Mouse (Mus musculus): ENCODE results near the gene Scaf11. TPM values are rescaled to one million over a fixed set of nuclear protein-coding genes. Genes with fewer than 3 reads are reported as not detected.

Scaf11 gene
- total RNA-seq, 2 experiments from 2014 or later: 99.7 to 120 TPM

DNA sequence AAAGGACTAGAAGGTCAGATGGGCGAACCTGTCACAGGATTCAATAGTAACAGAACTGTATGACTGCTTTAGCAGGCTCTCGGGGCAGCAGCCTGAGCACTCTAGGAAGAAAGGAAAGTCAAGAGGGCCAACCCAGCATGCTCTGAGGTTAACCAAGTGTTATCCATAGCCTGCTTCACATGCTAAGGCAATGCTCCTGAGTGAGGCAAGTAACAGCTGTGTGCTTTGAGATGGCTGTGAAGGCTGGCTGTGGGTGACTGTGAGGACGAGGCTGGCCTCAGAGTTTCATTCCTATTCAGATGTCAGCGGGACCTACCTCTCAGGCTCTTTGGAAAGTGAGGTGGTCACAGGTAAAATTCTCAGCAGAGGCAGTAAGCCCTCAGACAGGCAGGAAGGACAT lies 54.4 kb downstream of the Scaf11 start:
- no peak for ATAC-seq (replicated peaks; ENCODE audit: poor library complexity)

DNA sequence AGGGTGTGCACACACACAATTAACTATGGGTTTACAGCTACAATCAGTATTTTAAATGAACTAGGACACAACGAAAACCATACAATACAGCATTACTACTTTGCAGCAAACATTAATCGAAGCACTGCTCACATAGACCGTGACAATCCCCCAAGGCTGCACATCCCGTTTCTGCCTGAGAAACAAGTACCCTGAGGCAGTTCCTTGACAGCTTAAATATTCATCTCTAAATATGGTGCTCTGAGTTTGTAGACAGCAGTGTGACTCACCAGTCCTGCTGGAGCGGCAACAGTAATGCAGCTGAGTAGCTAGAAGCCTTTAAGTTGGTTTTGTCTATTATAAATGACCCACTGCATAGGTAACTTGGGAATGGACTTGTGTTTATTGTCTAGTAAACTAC lies 55.1 kb downstream of the Scaf11 start:
- no peak; the same call in 1 of the 2 replicates for ATAC-seq (replicated peaks; ENCODE audit: poor library complexity)

- ATAC-seq (replicated peaks; ENCODE audit: poor library complexity): no peak
Measured at GRCm38 (mm10) chr15:96398333-96398732, 62.3 kb downstream of the Scaf11 start.

- no peak for ATAC-seq (replicated peaks; ENCODE audit: poor library complexity)
Measured at GRCm38 (mm10) chr15:96396641-96397344, 63.9 kb downstream of the Scaf11 start.

- ATAC-seq (replicated peaks; ENCODE audit: poor library complexity): no peak
Measured at GRCm38 (mm10) chr15:96395071-96395470, 65.6 kb downstream of the Scaf11 start.

DNA sequence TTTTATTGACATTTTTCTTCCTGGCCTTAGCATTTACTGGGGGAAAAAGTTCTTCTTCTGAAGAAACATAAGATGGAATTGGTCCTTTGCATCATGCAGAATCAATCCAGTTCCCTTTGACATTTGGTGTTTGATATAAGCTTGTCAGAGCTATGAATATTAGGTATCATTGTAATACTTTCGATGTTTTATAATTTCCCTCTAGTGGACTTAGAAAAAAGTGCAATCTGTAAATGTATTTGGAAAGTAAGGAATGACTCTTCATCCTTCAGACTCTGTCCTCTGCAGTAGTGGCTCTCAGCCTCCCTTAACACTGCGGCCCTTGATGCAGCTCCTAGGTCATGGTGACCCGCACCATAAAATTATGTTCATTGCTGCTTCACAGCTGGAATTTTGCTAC lies 67.8 kb downstream of the Scaf11 start:
- ATAC-seq (replicated peaks; ENCODE audit: poor library complexity): peak; percentile 42; the same call in 1 of the 2 replicates

GRCm38 (mm10) chr15:96388565-96388964 lies 72.1 kb downstream of the Scaf11 start:
- ATAC-seq (replicated peaks; ENCODE audit: poor library complexity): no peak

- no peak for ATAC-seq (replicated peaks; ENCODE audit: poor library complexity)
Measured at GRCm38 (mm10) chr15:96382223-96382622, 78.4 kb downstream of the Scaf11 start.

DNA sequence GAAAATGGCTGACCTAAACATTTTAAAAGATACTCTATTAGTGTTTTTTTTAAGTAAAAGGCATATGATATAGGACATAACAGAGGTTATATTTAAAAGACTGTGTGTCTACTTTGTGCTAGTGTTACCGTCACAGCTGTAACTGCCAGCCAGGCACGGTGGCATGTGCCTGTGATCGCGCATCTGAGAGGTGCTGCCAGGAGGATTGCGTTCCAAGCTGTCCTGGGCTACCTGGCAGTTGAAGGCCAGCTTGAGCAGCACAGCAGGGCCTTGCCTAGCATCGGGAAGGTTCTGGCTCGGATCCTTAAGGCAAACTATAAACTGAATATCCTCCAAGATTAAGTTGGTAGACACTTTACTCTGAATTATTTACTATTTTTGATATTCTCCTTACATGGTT lies 82.9 kb downstream of the Scaf11 start:
- ATAC-seq (replicated peaks; ENCODE audit: poor library complexity): no peak

DNA sequence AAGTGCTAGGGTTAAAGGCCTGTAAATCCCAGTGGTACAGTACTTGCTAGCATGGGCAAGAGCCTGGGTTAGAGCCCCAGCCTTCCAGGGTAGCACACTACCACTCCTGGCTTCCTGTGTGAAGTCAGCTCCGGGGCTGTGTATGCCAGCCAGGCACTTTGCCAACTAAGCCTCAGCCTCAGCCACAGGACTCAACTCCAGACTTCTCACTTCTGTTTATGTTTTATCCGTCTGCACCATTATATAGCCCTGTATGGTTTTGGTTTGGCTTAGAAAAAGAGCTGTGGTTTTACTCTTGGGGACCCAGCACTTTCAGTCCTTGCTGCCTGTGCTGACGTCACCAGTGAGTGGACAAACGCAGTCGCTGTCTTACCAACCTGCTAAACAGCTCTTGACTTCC lies 83.4 kb downstream of the Scaf11 start:
- ATAC-seq (replicated peaks; ENCODE audit: poor library complexity): peak; percentile 89

GRCm38 (mm10) chr15:96376214-96376613 lies 84.4 kb downstream of the Scaf11 start:
- 0 out of 2 replicates have a peak, but pooled peaks have one; percentile 13 for ATAC-seq (replicated peaks; ENCODE audit: poor library complexity)

DNA sequence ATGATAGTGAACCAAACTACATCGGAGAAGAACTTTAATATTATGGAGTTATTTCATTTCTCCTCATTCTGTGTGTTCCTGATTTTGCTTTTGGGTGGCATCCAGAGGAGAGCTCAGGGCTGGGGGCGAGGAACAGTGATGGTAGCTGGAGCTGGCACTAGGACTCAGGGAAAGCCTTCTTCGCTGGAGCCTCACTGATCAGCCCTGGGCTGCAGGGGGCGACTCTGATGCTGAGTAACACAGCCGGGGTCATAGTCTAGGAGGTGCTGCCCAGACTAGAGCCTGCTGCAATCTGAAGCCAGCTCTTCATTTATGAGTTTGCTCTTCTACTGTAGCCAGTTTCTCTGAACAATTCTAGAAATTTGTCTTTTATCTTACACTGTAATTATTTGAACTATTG lies 87.5 kb downstream of the Scaf11 start:
- ATAC-seq (replicated peaks; ENCODE audit: poor library complexity): 0 out of 2 replicates have a peak, but pooled peaks have one; percentile 27

GRCm38 (mm10) chr15:96372628-96373027 lies 88.0 kb downstream of the Scaf11 start:
- no peak for ATAC-seq (replicated peaks; ENCODE audit: poor library complexity)

DNA sequence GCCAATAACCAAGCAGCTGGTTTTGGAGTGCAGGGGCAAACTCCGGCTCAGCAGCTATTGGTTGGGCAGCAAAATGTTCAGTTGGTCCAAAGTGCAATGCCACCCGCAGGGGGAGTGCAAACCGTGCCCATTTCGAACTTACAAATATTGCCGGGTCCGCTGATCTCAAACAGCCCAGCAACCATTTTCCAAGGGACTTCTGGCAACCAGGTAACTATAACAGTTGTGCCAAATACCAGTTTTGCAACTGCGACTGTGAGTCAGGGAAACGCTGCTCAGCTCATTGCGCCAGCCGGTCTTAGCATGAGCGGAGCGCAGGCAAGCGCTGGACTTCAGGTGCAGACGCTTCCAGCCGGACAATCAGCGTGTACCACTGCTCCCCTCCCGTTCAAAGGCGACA lies 89.3 kb downstream of the Scaf11 start:
- no peak for ATAC-seq (replicated peaks; ENCODE audit: poor library complexity)

GRCm38 (mm10) chr15:96366176-96366963 lies 94.3 kb downstream of the Scaf11 start:
- no peak for ATAC-seq (replicated peaks; ENCODE audit: poor library complexity)

GRCm38 (mm10) chr15:96365351-96365750 lies 95.3 kb downstream of the Scaf11 start:
- ATAC-seq (replicated peaks; ENCODE audit: poor library complexity): no peak

Other genes starting within 250 kb of the Scaf11 start
- 64.1 and 66.2 TPM in 2 replicates for gene Arid2, start 173.3 kb downstream of the Scaf11 start, total RNA-seq (2015)
- 35.7 and 36.1 TPM in 2 replicates for gene Arid2, start 173.3 kb downstream of the Scaf11 start, total RNA-seq (2017)
- gene Slc38a1, start 182.1 kb upstream of the Scaf11 start, total RNA-seq (2015): 94.0 and 107 TPM in 2 replicates
- gene Slc38a1, start 182.1 kb upstream of the Scaf11 start, total RNA-seq (2017): 53.2 and 63.8 TPM in 2 replicates
- 149 and 157 TPM in 2 replicates for gene Slc38a2, start 238.9 kb upstream of the Scaf11 start, total RNA-seq (2015)
- 70.7 and 73.4 TPM in 2 replicates for gene Slc38a2, start 238.9 kb upstream of the Scaf11 start, total RNA-seq (2017)